Mouse (Mus musculus): ENCODE measurements at regions not wholly inside any gene's neighbourhood (a gene's known extent, or its start where the extent isn't known, plus 50 kb on each side); places are given as distances from the start of the nearest gene placed in this dataset.

- TF ChIP-seq CHD1 (IDR thresholded peaks at IDR 0.05; ENCODE audit: low read depth, low read length) (no peak), CTCF (conservative IDR thresholded peaks at IDR 0.05 in 1 of 2, IDR thresholded peaks at IDR 0.05 in 1 of 2; ENCODE audit: low read depth in 2 of 2, low read length in 2 of 2) (no peak), POLR2A (IDR thresholded peaks at IDR 0.05; ENCODE audit: low read depth, low read length) (no peak)
Observed at GRCm38 (mm10) chr4:22587162-22587561, 99.0 kb upstream of the Pou3f2 start.

All from CH12.LX (cell line).